Mouse (Mus musculus) lung, adult 18-20 months (tissue): ENCODE data around the gene Tap2.
"Not testable (repeated sequence)": the region's sequence is repeated elsewhere in the genome, so short reads cannot be mapped to it uniquely, and the experiment has no call there.

ENCODE experiments used
- DNase-seq, 2 experiments: peaks; one replicate each; pipeline ENCODE4 v3.0.0; 2022; ENCODE audit warnings: mixed read lengths in 2 of 2

Tap2 gene

GRCm38 (mm10) chr17:34217216-34217928 is 14.0 kb downstream of the Tap2 start:
- DNase-seq = no peak

- DNase-seq = no peak
Observed at GRCm38 (mm10) chr17:34217986-34218385, 14.7 kb downstream of the Tap2 start.

DNA sequence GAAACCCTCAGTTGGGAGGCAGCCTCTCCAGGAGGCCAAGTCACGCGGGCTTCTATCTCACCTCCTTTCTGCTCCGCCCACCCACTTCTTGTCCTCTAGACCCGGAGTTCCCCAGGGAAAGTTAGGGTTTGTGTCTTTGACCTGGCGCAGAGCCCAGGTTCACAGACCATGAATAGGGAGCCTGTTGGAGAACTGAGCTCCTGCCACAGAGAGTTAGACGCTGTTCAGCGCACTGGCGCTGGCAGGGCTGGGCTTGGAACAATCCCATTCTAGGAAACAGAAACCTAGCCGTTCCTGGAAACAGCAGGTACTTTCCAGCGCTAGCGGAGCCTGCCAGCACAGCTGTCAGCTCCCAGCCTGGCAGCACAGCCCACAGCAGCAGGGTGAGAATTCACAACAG is 15.3 kb downstream of the Tap2 start:
- peak; percentile 87 to 91 for DNase-seq

- peak; percentile 61 to 71 for DNase-seq
Observed at GRCm38 (mm10) chr17:34219096-34219495, 15.8 kb downstream of the Tap2 start.

DNA sequence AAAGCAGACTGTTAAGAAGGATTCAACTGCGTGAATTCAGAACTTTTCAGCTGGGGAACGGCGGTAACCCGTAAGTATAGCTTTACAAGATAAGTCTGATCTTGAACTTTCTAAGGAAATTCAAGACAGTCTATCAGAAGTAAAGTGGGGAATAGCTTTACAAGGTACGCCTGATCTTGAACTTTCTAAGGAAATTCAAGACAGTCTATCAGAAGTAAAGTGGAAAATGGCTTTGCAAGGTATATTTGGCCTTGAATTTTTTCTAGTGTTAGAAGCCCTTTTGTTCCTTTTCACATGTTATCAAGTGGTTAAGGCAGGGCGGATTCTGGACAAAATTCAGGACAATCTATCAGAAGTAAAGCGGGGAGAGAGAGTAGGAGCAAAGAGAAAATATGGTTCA is 16.5 kb downstream of the Tap2 start:
- not testable (repeated sequence) for DNase-seq

DNA sequence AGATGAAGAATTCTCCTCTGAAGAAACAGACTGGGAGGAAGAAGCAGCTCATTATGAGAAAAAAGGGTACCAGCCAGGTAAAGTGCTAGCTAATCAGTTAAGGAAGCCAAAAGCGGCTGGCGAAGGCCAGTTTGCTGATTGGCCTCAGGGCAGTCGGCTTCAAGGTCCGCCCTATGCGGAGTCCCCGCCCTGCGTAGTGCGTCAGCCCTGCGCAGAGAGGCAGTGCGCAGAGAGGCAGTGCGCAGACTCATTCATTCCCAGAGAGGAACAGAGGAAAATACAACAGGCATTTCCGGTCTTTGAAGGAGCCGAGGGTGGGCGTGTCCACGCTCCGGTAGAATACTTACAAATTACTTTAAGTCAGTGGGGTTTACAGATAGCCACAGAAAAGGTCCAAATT is 17.1 kb downstream of the Tap2 start:
- not testable (repeated sequence) for DNase-seq

DNA sequence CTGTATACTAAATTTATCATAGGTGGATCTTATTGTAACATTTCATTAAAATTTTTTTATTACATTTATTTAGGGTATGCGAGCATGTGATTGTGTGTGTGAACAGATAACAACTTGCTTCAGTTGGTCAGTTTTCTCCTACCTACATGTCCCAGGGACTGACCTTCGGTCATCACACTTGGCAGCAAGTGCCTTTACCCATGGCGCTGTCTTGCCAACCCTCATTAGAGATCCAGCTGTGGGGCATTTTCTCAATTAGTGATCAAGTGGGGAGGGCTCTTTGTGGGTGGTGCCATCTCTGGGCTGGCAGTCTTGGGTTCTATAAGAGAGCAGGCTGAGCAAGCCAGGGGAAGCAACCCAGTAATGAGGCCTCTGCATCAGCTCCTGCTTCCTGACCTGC is 21.5 kb downstream of the Tap2 start:
- DNase-seq = no peak

- no peak for DNase-seq
Observed at GRCm38 (mm10) chr17:34225426-34225825, 22.1 kb downstream of the Tap2 start.

- not testable (repeated sequence) for DNase-seq
Observed at GRCm38 (mm10) chr17:34225911-34226310, 22.6 kb downstream of the Tap2 start.

GRCm38 (mm10) chr17:34230971-34231370 is 27.6 kb downstream of the Tap2 start:
- not testable (repeated sequence) for DNase-seq

DNA sequence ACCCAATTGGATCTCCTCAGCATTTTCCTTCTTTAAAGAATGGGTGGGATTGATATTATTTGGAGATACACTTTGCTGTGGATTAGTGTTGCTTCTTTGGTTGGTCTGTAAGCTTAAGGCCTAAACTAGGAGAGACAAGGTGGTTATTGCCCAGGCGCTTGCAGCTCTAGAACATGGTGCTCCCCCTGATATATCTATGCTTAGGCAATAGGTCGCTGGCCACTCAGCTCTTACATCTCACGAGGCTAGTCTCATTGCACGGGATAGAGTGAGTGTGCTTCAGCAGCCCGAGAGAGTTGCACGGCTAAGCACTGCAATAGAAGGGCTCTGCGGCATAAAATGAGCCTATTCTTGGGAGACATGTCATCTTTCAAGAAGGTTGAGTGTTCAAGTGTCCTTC is 28.7 kb downstream of the Tap2 start:
- not testable (repeated sequence) for DNase-seq

DNA sequence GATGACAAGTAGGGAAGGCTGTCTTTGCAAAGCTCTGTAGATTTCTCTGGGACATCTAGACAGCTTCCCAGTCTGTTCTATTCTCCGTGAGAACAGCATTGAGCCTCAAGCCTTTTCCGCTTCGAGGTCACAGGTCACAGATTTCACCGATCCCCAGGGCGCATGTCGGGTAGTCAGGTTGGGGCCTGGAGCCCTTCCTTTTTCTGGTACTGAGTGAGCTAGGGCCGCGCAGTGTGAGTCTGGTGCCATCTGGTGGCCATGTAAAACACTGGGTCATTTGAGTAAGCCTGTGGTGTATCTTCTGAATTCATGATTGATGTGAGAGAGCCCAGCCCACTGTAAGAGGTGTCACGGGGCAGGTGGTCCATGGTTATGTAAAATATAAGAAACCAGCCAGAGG is 31.6 kb downstream of the Tap2 start:
- DNase-seq = peak; percentile 82 to 84

- DNase-seq = peak; percentile 46 to 64
Observed at GRCm38 (mm10) chr17:34236691-34237090, 33.4 kb downstream of the Tap2 start.

GRCm38 (mm10) chr17:34237741-34238140 is 34.4 kb downstream of the Tap2 start:
- DNase-seq = no peak

- DNase-seq = peak in 1 of 2 experiments; percentile 71
Observed at GRCm38 (mm10) chr17:34238706-34239105, 35.4 kb downstream of the Tap2 start, which contains the start of gene H2-Ob. Gene H2-Ob, plus strand, starts transcription at chr17:34238903.

- DNase-seq = no peak
Observed at GRCm38 (mm10) chr17:34239601-34240041, 36.3 kb downstream of the Tap2 start.

DNA sequence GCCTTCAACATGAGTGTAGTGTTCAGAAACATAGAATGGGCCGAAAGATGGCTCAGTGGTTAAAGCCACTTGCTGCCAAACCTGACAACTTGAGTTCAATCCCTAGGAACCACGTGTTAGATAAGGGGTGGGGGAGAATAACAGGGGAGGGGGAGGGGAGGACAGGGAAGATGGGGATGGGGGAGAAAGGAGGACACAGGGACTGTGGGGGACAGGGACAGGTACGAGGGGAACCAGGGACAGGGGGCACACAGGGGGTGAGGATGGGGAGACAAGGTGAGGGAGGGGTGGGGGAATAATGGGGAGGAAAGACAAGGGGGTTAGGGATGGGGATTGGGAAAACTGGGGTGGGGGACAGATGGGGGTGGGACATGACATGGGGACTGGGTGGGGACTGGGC is 37.0 kb downstream of the Tap2 start:
- no peak for DNase-seq

- no peak for DNase-seq
Observed at GRCm38 (mm10) chr17:34240916-34241315, 37.6 kb downstream of the Tap2 start.

GRCm38 (mm10) chr17:34244656-34245055 is 41.3 kb downstream of the Tap2 start:
- DNase-seq = no peak

GRCm38 (mm10) chr17:34247047-34247446 is 43.7 kb downstream of the Tap2 start:
- no peak for DNase-seq

DNA sequence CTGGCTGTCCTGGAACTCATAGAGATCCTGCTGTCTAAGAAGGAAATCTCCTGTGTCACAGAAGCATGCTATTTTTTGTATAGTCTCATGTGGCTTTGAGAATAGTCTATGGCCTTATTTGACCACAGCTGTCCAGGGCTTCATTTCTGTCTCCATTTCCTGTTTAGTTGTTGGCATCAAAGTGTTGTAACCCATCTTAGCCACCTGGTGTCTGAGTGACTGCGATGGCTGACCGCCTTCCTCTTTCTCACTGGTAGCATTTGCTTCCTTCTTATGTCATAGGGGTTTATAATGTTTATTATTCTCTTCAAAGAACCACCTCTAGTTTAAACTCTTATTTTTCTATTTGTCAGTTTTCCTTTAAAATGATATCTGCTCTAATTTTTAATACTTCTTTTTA is 45.4 kb downstream of the Tap2 start:
- no peak for DNase-seq

DNA sequence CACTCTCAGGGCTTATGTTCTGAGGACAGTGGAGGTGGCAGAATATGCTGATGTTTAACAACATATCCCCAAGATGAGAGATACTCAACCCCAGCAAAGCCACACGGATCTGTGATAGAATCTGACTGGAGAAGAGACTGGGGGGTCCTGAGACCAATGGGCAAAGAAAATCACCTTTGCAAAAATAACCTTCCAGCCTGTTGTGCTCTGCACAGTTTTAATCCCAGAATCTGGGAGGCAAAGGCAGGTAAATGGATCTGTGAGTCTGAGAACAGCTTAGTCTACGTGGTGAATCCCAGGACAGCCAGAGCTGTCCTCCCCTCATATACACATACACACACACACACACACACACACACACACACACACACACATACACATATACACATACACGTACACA is 46.0 kb downstream of the Tap2 start:
- no peak for DNase-seq

DNA sequence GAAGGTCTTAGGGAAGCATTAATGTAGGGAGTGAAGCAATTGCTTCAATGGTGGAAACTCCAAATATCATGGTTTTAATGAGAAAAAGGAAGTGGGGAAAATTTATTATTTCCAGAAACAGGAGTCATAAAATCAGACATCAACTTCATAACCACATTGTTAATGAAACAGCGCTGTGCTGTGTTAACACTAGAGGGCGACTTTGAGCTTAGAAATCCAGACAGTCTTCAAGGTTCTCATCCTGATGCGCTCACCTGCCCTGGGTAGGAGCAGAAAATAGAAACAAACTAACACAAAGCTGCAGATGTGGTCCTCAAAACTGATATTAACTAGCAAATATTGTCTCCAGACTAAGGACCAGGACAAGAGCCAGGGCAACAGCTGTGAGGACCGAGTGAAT is 46.6 kb downstream of the Tap2 start:
- peak; percentile 44 to 57 for DNase-seq

- no peak for DNase-seq
Observed at GRCm38 (mm10) chr17:34251666-34252065, 48.3 kb downstream of the Tap2 start.

DNA sequence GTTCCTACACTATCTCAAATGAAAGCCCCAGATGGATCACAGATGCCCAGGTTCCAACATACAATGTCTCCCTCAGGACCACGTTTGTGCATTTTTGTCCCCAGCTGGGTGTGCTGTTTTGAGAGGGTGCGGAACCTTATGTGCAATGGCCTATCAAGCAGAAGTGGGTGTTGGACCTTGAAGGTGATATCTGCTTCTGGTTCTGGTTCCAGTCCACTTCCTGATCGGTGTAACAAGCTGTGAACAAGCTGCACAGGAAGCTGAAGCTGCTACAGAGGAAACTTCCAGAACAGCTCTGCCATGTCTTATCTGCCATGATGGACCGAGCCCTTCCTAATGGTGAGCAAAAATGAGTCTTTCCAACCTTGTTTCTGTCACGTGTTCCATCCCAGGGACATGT is 53.2 kb downstream of the Tap2 start:
- no peak for DNase-seq
